Mouse (Mus musculus): ENCODE measurements around the gene Smim12. TPM values are rescaled to one million over a fixed set of nuclear protein-coding genes. Genes with fewer than 3 reads are reported as not detected.

Gene Smim12
- 18.9 to 22.4 TPM (median 21.8 TPM) in 4 replicates for total RNA-seq (2023)

GRCm38 (mm10) chr4:127243552-127243951 lies at the start of gene Smim12:
Smim12 (plus strand) TSS chr4:127243784.

Other genes with a start within 250 kb of the Smim12 start
- 909 to 980 TPM (median 975 TPM) in 4 replicates for gene Sfpq, start 222.5 kb upstream of the Smim12 start, total RNA-seq (2023)
- gene Zmym1, start 182.6 kb upstream of the Smim12 start, total RNA-seq (2023), result 11.4 to 17.4 TPM (median 14.5 TPM) in 4 replicates
- gene Zmym6, start 166.4 kb upstream of the Smim12 start, total RNA-seq (2023), result 24.1 to 34.9 TPM (median 29.3 TPM) in 4 replicates
- gene Tmem35b, start 120.1 kb upstream of the Smim12 start, total RNA-seq (2023), result 6.9 to 9.3 TPM (median 7.7 TPM) in 4 replicates
- 0.42 to 1.5 TPM (median 0.82 TPM) in 4 replicates for gene Dlgap3, start 74.6 kb upstream of the Smim12 start, total RNA-seq (2023)
- not detected in 4 replicates for gene Gja4, start 70.3 kb downstream of the Smim12 start, total RNA-seq (2023)
- not detected in 4 replicates for gene Gjb3, start 87.1 kb downstream of the Smim12 start, total RNA-seq (2023)
- not detected in 4 replicates for gene Gjb4, start 110.3 kb downstream of the Smim12 start, total RNA-seq (2023)
- gene Gjb5, start 114.4 kb downstream of the Smim12 start, total RNA-seq (2023), result not detected in 4 replicates

Measured in B cell, adult 62 days (primary cell).